Mouse (Mus musculus): ENCODE data around the gene Galns. TPM values are rescaled to one million over a fixed set of nuclear protein-coding genes. Genes with fewer than 3 reads are reported as not detected.
"Not testable (repeated sequence)": the region's sequence is repeated elsewhere in the genome, so short reads cannot be mapped to it uniquely, and the experiment has no call there.

Galns gene
- polyA plus RNA-seq, 1 experiment from 2014 or later, result 7.4 TPM

DNA sequence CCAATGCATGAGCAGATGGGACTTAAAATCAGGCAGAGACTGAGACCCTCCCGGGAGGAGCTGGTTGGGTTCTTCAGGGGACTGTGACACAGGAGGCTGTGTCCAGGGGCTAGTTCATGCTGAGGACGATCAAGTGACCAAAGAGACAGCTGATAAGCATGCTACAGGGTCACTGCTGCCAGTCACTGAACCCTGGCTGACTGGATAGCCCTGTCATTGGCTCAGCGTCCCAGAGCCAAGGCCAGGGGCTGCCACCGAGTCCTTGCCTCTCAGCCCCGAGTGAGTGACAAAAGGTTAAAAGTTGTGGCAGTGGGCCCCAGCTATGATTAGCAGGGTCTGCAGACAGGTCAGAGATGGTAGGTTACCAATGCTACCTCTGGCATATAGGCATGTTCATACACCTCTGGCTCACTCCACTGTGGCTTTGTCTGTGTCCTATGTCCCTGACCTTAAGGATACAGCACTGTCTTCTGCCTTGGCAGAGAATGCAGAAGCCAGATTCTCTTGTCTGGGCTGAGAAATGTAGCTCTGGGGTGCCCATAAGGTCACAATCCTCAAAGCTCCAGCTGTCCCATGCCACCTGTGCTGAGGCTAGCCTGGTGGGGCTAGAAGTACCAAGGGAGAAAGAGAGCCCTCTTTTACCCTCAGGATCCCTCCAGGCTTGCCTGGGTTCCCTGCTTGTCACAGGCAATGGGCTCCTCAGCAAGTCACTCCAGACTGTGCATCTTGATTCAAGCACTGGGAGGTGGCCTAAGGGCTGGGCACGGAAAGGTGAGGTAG lies 33.1 kb upstream of the Galns start:
- H3K9me3 ChIP-seq, result no peaks in the 10 kb centered on the region
- no peak overlapping the region for H3K4me2 ChIP-seq (replicated peaks)
- H3K36me3 ChIP-seq, result no peaks in the 10 kb centered on the region; the same call in 1 of the 2 replicates
- H3K27me3 ChIP-seq, result no peaks in the 10 kb centered on the region
- peaks cover 28% of the 10 kb centered on the region for H3K4me1 ChIP-seq
- H3K4me3 ChIP-seq, result no peak overlapping the region
- H3K9ac ChIP-seq, result no peak overlapping the region
- no peak for ATAC-seq (ENCODE audit: insufficient number of reproducible peaks, insufficient read depth, low FRiP score, low TSS enrichment)
- H3K27ac ChIP-seq, result no peak overlapping the region
- WGBS, result 70% methylated on average over 6 of the region's 6 CpGs

DNA sequence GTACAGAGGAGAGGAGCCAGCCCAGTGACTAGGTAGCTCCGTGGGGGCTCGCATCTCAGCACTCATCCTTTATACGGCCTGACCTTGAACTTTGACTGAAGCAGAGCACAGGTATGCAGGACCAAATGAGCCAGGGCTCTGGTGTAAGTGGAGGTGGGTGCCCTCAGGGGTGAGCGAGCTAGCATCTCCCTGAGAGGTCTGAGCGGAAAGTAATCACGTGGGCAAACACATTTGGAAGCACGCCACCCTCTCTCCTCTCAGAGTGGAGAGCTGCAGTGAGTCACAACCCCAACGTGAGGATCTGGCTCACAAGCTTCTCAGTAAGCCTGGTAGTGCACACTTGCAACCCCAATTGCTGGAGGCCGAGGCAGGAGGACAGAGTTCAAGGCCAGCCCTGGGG lies 30.8 kb upstream of the Galns start:
- WGBS, result 64% methylated on average over 9 of the region's 9 CpGs
- ATAC-seq (ENCODE audit: insufficient number of reproducible peaks, insufficient read depth, low FRiP score, low TSS enrichment), result no peak
- H3K27me3 ChIP-seq, result no peaks in the 10 kb centered on the region
- H3K27ac ChIP-seq, result no peak overlapping the region
- peaks cover 27% of the 10 kb centered on the region for H3K4me1 ChIP-seq
- H3K4me2 ChIP-seq (replicated peaks), result no peak overlapping the region
- no peak overlapping the region for H3K9ac ChIP-seq
- no peaks in the 10 kb centered on the region for H3K9me3 ChIP-seq
- H3K4me3 ChIP-seq, result no peak overlapping the region
- H3K36me3 ChIP-seq, result no peaks in the 10 kb centered on the region; the same call in 1 of the 2 replicates

DNA sequence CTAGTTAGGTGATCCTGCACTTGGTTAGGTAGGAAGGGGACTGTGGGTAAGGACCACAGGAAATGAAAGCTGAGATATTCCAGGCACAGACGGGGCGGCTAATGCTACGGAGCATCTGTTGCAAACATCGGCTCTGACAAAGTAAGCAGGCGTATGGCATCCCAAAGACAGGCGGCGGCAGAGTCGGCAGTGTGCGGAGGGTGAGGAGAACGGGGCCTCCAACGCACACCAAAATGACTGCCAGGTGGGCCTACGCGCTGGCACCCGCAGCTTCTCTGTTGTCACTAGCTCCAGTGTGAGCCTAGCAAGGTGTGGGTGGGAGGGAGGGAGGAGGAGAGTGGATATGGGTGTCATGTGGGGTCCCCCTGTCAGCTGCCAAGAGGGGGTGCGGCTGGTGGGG lies 30.1 kb upstream of the Galns start:
- WGBS, result 62% methylated on average over 15 of the region's 15 CpGs
- H3K9me3 ChIP-seq, result no peaks in the 10 kb centered on the region
- H3K4me2 ChIP-seq (replicated peaks), result no peak overlapping the region
- no peak for ATAC-seq (ENCODE audit: insufficient number of reproducible peaks, insufficient read depth, low FRiP score, low TSS enrichment)
- H3K36me3 ChIP-seq, result no peaks in the 10 kb centered on the region; the same call in 1 of the 2 replicates
- no peak overlapping the region for H3K9ac ChIP-seq
- no peak overlapping the region for H3K27ac ChIP-seq
- peaks cover 31% of the 10 kb centered on the region for H3K4me1 ChIP-seq
- no peak overlapping the region for H3K4me3 ChIP-seq
- H3K27me3 ChIP-seq, result no peaks in the 10 kb centered on the region

DNA sequence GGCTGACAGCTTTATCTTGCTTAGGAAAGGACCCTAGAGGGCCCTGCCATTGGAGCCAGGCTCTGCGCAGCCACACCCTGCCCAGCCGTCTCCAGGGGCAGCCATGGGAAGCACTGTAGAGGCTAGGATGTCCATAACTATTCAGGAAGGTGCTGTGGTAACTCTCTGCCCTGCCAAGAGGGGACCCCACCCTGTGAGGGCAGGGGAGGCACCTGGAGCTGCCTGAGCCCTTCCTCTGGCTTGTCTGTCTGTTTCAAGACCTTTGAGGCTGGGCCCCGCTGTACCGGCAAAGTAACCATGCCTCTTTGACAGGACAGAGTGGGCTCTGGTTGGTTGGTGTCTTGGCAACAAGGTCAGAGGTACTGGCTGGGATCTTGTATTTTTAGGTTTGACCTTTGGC lies 29.6 kb upstream of the Galns start:
- no peak for ATAC-seq (ENCODE audit: insufficient number of reproducible peaks, insufficient read depth, low FRiP score, low TSS enrichment)
- Histone ChIP-seq H3K9ac (no peak overlapping the region), H3K9me3 (no peaks in the 10 kb centered on the region), H3K27me3 (no peaks in the 10 kb centered on the region), H3K27ac (no peak overlapping the region), H3K4me1 (peaks cover 37% of the 10 kb centered on the region), H3K36me3 (no peaks in the 10 kb centered on the region; the same call in 1 of the 2 replicates), H3K4me3 (no peak overlapping the region), H3K4me2 (replicated peaks) (no peak overlapping the region)
- 80% methylated on average over 4 of the region's 4 CpGs for WGBS

DNA sequence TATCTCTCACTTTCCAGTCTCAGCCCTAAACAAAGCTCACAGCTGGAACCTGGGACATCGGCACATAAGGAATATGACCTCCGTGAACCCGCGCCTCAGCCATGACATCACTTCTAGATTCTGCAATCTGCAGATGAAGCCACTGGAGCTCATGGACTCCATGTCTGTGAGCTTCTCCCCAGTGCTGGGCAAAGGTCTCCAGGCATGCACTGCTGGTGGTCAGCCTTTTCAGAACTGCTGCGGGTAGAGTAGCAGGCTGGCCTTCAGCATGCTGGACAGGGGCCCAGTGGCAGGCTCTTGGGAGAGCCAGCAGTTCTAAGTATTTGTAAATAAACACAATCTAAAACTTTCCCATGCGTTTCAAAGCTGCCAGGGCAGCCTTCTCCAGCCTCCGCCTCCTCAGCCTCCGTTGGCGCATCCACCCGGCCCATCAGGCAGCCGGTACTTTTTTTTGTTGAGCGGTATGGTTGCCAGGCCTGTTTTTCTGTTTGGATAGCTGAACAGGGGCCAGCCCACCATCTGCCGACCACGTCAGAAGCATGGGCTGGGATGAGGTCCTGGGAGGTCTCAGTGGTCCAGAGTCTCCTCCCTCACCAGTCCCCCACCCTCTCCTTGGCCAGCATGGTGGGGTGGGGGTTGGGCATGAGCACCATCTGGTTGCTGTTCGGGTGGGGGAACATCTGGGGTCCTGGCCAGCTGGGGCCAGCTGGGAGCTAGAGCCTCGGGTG lies 28.4 kb upstream of the Galns start:
- Histone ChIP-seq H3K4me3 (no peak overlapping the region), H3K9me3 (no peaks in the 10 kb centered on the region), H3K4me2 (replicated peaks) (peak overlapping the region; percentile 21), H3K4me1 (peaks cover 38% of the 10 kb centered on the region), H3K9ac (no peak overlapping the region), H3K36me3 (no peaks in the 10 kb centered on the region; the same call in 1 of the 2 replicates), H3K27me3 (no peaks in the 10 kb centered on the region), H3K27ac (peak overlapping the region; percentile 67)
- WGBS, result 23% methylated on average over 16 of the region's 16 CpGs
- ATAC-seq (ENCODE audit: insufficient number of reproducible peaks, insufficient read depth, low FRiP score, low TSS enrichment), result no peak

DNA sequence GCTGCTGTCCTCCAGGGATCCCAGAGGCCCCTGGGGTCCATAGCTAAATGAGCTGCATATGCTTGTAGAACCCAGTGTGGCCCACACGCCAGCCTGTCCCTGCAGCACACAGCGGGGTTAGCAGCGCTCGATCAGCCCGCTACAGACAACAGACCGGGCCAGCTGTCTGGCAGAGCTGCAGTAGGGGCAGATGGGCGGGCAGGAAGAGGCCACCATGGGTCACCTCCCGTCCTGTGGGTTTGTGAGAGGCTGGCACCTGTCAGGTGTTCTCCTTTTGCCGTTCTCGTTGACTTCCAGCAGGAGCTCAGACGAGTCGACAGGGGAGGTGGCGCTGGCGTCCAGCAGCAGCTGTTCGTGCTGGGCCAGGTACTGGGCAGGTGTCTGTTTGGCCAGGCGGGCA lies 27.3 kb upstream of the Galns start:
- Histone ChIP-seq H3K4me1 (peaks cover 38% of the 10 kb centered on the region), H3K36me3 (no peaks in the 10 kb centered on the region; the same call in 1 of the 2 replicates), H3K27ac (no peak overlapping the region), H3K27me3 (no peaks in the 10 kb centered on the region), H3K4me3 (no peak overlapping the region), H3K4me2 (replicated peaks) (no peak overlapping the region), H3K9me3 (no peaks in the 10 kb centered on the region), H3K9ac (no peak overlapping the region)
- ATAC-seq (ENCODE audit: insufficient number of reproducible peaks, insufficient read depth, low FRiP score, low TSS enrichment), result no peak
- WGBS, result 68% methylated on average over 16 of the region's 16 CpGs

DNA sequence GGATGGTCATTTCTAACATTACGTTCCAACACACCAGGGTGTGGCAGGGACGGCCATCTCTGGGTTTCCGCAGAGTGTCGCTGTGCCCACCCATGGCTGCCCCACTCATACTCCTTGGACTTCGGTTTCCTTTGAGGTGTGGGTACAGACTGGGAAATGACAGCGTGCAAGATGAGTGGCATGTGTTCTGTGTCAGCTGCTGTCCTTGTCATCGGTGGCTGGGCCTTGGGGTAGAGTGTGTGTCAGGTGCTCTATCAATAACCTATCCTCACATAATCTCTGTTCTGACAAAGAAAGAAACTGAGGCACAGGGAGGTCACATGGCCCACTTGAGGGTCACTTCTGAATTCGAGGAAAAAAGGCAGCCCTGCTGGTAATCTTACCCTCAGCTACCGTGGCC lies 26.0 kb upstream of the Galns start:
- no peak overlapping the region for H3K4me3 ChIP-seq
- no peaks in the 10 kb centered on the region for H3K36me3 ChIP-seq
- peaks cover 38% of the 10 kb centered on the region for H3K4me1 ChIP-seq
- no peaks in the 10 kb centered on the region for H3K27me3 ChIP-seq
- no peak overlapping the region for H3K9ac ChIP-seq
- no peak overlapping the region for H3K27ac ChIP-seq
- H3K4me2 ChIP-seq (replicated peaks), result no peak overlapping the region
- WGBS, result 87% methylated on average over 9 of the region's 9 CpGs
- no peaks in the 10 kb centered on the region for H3K9me3 ChIP-seq
- ATAC-seq (ENCODE audit: insufficient number of reproducible peaks, insufficient read depth, low FRiP score, low TSS enrichment), result no peak

DNA sequence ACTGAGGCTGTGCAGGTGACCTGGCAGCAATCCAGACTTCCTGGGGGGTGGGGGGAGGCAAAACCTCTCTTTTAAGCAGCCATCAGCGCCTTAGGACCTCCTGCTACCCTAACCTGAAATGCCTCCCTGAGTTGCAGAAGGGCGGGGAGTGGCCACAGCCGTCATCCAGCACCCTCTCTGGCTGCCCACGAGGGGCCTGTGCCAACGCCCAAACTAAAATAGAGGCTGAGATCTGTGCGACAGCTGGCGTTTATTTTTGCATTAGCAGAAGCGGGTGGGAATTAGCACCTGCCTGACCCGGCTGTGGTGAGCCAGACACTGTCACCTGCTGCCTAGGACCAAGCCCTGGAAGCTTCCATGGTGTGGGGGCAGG lies 25.5 kb upstream of the Galns start:
- 61% methylated on average over 9 of the region's 9 CpGs for WGBS
- Histone ChIP-seq H3K4me3 (no peak overlapping the region), H3K27me3 (no peaks in the 10 kb centered on the region), H3K27ac (no peak overlapping the region), H3K4me1 (peaks cover 36% of the 10 kb centered on the region), H3K36me3 (no peaks in the 10 kb centered on the region), H3K9ac (no peak overlapping the region), H3K9me3 (no peaks in the 10 kb centered on the region), H3K4me2 (replicated peaks) (no peak overlapping the region)
- no peak for ATAC-seq (ENCODE audit: insufficient number of reproducible peaks, insufficient read depth, low FRiP score, low TSS enrichment)

DNA sequence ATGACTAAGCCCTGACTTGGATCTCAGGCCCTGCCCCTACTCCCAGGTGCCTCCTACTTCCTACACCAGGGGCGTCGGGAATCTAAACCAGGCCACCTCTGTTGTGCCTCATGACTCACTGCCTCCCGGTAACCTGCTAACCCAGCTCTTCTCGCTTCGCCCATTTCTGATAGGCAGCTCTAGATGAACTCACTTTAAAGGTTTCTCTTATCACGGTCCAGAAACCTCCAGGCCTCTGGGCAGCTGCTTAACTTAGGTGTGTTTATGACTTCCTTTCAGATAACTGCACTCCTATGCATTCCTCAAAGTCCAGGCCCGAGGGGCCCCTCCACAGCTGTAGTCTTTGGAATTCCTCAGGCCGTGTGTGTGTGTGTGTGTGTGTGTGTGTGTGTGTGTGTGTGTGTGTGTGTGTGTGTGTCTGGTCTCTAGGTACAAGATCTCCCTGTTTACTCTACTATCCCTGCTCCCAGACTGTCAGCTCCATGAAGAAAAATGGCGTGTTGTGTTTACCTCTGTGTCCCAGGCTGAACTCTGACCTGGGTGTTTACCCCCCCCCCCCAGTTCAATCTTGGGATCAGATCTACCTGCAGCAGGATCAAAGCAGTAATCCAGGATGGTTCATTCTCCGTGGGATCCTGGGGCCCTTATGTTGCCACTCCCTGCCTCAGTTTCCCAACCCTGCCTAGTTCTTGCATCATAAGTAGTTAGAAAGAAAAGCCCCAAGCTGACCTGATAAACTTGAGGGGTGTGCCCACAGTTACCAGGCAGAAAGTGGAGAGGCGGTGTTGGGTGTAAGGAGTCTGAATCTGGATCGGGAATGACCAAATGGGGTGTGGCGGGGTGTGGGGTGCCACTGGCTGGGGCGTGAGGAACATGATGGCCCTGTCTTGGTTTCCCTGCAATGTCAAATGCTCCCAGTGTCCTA lies 24.9 kb upstream of the Galns start:
- H3K9ac ChIP-seq, result no peak overlapping the region
- H3K4me3 ChIP-seq, result no peak overlapping the region
- 0 out of 2 replicates have a peak overlapping the region, but pooled peaks have one; percentile 3 for H3K27ac ChIP-seq
- ATAC-seq (ENCODE audit: insufficient number of reproducible peaks, insufficient read depth, low FRiP score, low TSS enrichment), result no peak
- peaks cover 36% of the 10 kb centered on the region for H3K4me1 ChIP-seq
- H3K9me3 ChIP-seq, result no peaks in the 10 kb centered on the region
- no peak overlapping the region for H3K4me2 ChIP-seq (replicated peaks)
- no peaks in the 10 kb centered on the region for H3K27me3 ChIP-seq
- 64% methylated on average over 14 of the region's 14 CpGs for WGBS
- no peaks in the 10 kb centered on the region for H3K36me3 ChIP-seq

DNA sequence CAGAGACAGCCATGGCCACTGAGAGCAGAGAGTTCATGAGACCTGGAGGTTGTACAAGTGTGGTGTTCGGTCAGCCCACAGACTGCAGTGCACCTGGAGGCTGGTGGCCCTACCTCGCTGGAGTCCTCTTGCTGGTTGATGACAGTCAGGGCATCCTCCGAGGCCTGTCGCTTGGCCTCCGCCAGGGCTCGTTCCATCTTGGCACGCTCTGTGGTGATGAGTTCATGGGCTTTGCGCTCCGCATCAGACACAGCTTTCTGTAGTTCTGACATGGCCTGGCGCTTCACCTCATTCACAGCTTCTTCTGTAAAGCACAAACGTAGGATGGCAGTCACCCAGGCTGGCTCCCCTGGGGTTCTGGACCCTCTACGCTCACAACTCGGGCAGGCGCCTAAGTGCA lies 21.9 kb upstream of the Galns start:
- H3K4me2 ChIP-seq (replicated peaks), result no peak overlapping the region
- H3K4me3 ChIP-seq, result no peak overlapping the region
- no peaks in the 10 kb centered on the region for H3K9me3 ChIP-seq
- no peak overlapping the region for H3K27ac ChIP-seq
- no peak overlapping the region for H3K9ac ChIP-seq
- H3K36me3 ChIP-seq, result no peaks in the 10 kb centered on the region
- no peak for ATAC-seq (ENCODE audit: insufficient number of reproducible peaks, insufficient read depth, low FRiP score, low TSS enrichment)
- H3K27me3 ChIP-seq, result 0 out of 2 replicates have a peak, but pooled peaks cover 8% of the 10 kb centered on the region
- 92% methylated on average over 14 of the region's 14 CpGs for WGBS
- peaks cover 19% of the 10 kb centered on the region; the same call in 1 of the 2 replicates for H3K4me1 ChIP-seq

DNA sequence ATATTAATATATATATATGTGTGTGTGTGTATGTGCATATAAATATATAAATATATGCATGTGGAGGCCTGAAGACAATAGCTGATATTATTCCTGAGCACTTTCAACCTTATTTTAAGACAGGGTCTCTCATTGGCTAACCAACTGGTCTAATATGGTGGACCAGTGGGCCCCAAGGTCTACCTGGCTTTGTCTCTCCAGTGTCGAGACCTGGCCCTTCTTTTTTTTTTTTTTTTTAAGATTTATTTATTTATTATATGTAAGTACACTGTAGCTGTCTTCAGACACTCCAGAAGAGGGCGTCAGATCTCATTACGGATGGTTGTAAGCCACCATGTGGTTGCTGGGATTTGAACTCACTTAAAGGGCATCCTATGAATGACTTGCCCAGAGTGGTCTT lies 20.9 kb upstream of the Galns start:
- ATAC-seq (ENCODE audit: insufficient number of reproducible peaks, insufficient read depth, low FRiP score, low TSS enrichment); H3K9me3 ChIP-seq; H3K9ac ChIP-seq; H3K4me2 ChIP-seq (replicated peaks); H3K27ac ChIP-seq; H3K4me3 ChIP-seq; H3K36me3 ChIP-seq: not testable (repeated sequence)
- H3K4me1 ChIP-seq, result peaks cover 19% of the 10 kb centered on the region; the same call in 1 of the 2 replicates
- peaks cover 11% of the 10 kb centered on the region; the same call in 1 of the 2 replicates for H3K27me3 ChIP-seq
- WGBS, result 73% methylated on average over 3 of the region's 3 CpGs
